Mouse (Mus musculus): ENCODE data around the gene Pdcd11.
A peak's percentile ranks its signal among the peaks of the same experiment; 100 is the strongest.
"Not testable (repeated sequence)": the region's sequence is repeated elsewhere in the genome, so short reads cannot be mapped to it uniquely, and the experiment has no call there.

Gene Pdcd11

GRCm38 (mm10) chr19:47122802-47123201, 32.2 kb downstream of the Pdcd11 start:
- peak in 1 of 2 experiments; percentile 12 for DNase-seq (ENCODE audit: low read depth in 2 of 2, low spot score in 2 of 2)

GRCm38 (mm10) chr19:47128164-47128563, 37.6 kb downstream of the Pdcd11 start:
- no peak for DNase-seq (ENCODE audit: low read depth in 2 of 2, low spot score in 2 of 2)

DNA sequence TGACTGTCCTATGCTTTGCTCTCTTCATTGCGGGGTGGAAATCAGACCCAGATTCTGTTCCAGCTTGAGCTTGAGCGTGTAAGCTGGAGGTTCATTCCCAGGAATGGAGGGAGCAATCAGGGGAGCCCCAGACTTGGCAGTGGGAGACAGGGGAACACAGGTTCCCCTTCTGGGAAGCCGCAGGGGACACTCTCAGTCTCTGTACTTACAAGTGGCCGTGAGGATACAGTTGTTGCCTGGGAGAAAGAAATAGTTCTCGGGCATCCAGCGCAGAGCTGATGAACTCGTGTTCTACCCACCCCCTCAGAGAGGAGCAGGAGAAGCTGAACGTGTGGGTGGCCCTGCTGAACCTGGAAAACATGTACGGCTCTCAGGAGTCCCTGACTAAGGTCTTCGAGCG, 38.3 kb downstream of the Pdcd11 start:
- no peak for DNase-seq (ENCODE audit: low read depth in 2 of 2, low spot score in 2 of 2)

DNA sequence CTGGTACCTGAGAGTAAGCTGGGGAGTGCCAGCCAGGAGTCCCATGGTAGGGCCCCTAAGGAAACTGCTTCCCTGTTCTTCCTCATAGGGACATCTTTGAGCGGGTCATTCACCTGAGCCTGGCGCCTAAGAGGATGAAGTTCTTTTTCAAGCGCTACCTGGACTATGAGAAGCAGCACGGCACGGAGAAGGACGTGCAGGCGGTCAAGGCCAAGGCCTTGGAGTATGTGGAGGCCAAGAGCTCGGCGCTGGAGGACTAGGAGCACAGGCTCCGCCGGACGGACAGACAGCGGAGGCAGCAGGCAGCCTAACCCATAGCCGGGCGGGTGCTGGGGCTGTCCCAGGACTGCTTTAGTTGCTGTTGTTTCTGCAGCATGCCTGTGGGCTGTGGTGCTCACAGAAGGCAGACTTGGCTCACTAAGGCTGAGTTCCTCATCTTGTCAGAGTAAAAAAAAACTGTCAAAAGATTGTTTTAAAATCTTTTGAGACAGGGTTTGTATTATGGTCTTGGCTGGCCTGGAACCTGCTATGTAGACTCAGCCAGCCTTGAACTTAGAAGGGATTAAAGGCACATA, 40.1 kb downstream of the Pdcd11 start:
- DNase-seq (ENCODE audit: low read depth in 2 of 2, low spot score in 2 of 2), result no peak

DNA sequence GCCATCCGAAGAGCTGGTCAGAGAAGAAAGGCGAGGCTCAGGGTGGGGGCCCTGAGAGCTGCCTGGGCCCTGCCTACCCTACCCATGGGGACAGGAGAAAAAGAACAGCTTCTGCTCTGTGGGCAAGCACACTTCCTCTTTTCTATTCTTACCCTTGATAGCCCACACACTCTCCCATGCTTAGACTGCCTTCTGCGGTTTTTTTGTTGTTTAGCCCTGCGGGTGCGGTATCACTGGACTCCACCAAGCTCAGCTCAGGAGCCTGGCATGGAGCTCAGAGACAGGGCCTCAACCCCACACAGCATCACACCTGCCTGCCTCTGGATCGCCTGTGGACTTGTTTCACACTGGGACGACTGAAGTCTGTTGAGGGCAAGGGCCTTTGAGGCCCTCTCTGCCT, 42.6 kb downstream of the Pdcd11 start:
- no peak for DNase-seq (ENCODE audit: low read depth in 2 of 2, low spot score in 2 of 2)

DNA sequence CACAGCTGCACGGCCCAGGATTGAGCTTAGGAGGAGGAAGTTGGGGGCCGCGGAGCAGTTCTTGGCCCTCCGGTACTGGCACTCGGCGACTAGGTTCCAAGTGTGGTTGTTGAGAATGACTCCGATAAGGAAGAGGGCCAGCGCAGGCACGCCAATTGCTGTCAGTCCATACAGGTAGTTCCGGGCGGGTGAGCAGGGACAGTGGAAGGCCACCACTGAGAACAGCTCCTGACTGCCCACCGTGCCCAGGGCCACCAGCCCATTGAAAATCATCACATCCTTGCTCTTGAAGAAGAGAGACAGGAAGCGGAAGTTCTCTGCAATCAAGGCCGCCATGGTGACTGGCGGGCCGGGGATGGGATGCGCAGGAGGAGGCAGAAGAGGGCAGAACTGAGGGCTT, 45.0 kb downstream of the Pdcd11 start:
- DNase-seq (ENCODE audit: low read depth in 2 of 2, low spot score in 2 of 2), result no peak

GRCm38 (mm10) chr19:47136170-47136569, 45.6 kb downstream of the Pdcd11 start:
- no peak for DNase-seq (ENCODE audit: low read depth in 2 of 2, low spot score in 2 of 2)

DNA sequence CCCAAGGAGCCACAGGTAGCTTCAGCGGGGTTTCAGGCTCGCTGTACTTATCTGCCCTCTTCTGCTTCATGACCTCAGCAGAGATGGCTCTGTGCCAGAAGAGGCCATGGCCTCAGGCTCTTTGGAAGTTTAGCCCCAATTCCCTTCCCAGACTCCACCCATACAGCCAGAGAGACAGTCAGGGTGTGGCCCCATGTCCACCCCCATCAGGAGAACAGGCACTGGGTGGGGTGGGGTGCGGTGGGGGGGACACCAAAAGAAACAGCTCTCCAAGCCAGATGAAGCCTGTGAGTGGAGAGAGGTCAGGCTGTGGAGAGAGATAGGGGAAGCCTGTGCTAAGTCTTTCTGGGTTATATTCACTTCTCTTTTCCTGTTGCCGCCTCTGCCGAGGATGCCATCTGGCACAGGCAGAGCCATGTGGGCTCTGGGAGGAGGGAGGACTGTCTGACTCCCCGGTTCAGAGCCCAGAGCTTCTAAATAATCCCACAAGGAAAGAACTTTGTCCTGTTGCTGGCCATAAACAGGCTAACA, 46.5 kb downstream of the Pdcd11 start:
- DNase-seq (ENCODE audit: low read depth in 2 of 2, low spot score in 2 of 2), result no peak

- DNase-seq (ENCODE audit: low read depth in 2 of 2, low spot score in 2 of 2), result peak; percentile 17 to 28
Observed at GRCm38 (mm10) chr19:47137771-47138421, 47.3 kb downstream of the Pdcd11 start, which contains the start of gene Calhm2. Gene Calhm2 (minus strand): TSS chr19:47138294.

DNA sequence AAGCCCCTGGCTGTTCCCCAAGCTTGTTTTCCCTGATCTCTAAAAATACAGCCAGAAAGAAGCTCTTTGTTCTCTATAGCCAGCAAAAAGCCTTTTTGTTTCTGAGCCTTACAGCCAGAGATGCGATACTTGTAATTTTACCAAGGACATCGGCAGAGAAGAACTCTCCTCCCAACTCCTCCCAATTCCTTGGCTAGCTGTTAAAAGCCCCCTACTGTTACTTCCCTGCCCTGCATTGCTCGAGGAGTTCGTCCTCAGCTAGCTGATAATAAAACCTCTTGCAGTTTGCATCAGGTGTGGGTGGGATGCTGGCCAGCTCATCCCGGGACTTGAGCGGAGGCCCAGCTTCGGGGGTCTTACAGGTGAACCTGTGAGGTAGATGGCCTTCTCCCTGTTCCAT, 49.0 kb downstream of the Pdcd11 start:
- not testable (repeated sequence) for DNase-seq (ENCODE audit: low read depth in 2 of 2, low spot score in 2 of 2)

GRCm38 (mm10) chr19:47142438-47142837, 51.9 kb downstream of the Pdcd11 start:
- no peak for DNase-seq (ENCODE audit: low read depth in 2 of 2, low spot score in 2 of 2)

- DNase-seq (ENCODE audit: low read depth in 2 of 2, low spot score in 2 of 2), result no peak
Observed at GRCm38 (mm10) chr19:47144154-47144553, 53.6 kb downstream of the Pdcd11 start, which contains the start of gene Calhm1. Gene Calhm1 (minus strand): TSS chr19:47144254.

DNA sequence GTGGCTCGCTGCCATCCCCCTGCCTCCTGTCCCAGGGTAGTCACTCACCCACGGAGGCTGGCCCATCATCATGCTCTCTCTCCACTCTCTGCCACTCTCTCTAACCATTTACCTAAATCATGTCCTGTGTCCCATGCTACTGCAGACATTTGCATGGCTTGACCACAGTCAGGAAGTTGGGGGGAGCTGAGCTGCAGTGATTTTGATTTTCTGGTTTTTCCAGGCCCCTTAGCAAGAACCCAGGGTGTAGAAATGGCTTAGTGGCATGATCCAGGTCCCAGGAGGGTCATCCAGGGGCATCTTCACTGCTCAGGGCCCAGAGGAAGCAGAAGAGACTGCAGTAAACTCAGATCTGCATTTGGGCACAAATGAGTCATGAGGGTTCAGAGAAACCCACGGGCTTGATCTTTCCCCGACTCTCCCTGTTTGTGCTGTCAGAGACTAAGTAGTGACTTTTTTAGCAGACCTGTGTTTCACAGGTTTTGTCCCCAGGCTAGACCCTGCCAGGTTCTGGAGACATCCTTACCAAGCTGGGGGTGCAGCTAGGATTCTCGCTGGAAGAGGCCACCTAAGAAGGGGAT, 57.8 kb downstream of the Pdcd11 start:
- no peak for DNase-seq (ENCODE audit: low read depth in 2 of 2, low spot score in 2 of 2)

DNA sequence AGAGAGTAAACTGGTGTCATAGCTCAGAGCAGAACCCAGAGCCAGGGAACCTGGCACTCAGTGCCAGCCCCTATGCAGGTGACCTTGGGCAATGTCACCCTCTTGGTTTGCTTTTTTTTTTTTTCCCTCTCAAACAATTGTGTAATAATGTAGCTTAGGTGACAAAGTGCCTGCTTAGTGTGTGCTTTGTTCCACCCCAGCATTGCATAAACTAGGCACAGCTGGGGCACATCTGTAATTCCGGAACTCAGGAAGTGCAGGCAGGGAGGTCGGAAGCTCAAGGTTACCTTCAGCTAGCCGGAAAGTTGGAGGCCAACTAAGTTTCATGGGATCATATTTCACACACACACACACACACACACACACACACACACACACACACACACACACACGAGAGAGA, 59.3 kb downstream of the Pdcd11 start:
- DNase-seq (ENCODE audit: low read depth in 2 of 2, low spot score in 2 of 2), result no peak

DNA sequence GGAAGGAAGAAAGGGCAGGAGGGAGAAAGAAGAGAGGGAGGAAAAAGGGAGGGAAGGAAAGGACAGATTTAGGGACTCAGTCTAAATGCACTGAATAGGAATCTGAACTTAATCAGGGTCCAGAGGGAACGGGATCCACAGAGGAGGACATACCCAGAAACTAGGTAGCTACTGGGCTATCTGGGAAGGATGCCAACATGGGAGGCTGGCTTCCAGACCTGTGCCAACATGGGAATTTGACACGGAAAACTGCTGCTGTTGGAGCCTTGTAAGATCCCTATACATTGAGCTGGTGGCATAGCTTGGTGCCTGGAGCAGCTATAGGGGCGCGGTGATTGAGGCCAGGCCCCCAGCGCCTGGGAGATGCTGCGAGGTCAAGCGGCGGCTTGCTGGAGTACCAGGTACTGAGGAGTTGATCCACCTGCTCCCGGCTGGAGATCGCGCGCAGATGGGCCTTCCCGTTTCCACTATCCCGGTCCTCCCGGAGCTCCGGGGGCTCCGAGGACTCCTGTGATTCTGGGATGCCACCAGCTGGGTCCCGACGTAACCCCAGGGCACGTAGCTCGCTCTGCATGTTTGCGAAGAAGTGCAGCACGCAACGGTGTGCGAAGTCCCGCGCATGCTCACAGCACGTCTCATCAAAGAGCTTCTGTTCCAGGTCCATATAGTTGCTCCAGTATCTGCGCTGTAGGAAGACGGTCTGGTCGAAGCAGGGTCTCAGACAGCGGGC, 60.9 kb downstream of the Pdcd11 start:
- DNase-seq (ENCODE audit: low read depth in 2 of 2, low spot score in 2 of 2), result no peak

- DNase-seq (ENCODE audit: low read depth in 2 of 2, low spot score in 2 of 2), result no peak
Observed at GRCm38 (mm10) chr19:47152062-47152369, 61.4 kb downstream of the Pdcd11 start.

- DNase-seq (ENCODE audit: low read depth in 2 of 2, low spot score in 2 of 2), result no peak
Observed at GRCm38 (mm10) chr19:47153767-47154166, 63.2 kb downstream of the Pdcd11 start.

GRCm38 (mm10) chr19:47157664-47158063, 67.1 kb downstream of the Pdcd11 start, which contains the start of gene Calhm3:
Gene Calhm3 (minus strand): TSS chr19:47157764.
- DNase-seq (ENCODE audit: low read depth in 2 of 2, low spot score in 2 of 2), result no peak

DNA sequence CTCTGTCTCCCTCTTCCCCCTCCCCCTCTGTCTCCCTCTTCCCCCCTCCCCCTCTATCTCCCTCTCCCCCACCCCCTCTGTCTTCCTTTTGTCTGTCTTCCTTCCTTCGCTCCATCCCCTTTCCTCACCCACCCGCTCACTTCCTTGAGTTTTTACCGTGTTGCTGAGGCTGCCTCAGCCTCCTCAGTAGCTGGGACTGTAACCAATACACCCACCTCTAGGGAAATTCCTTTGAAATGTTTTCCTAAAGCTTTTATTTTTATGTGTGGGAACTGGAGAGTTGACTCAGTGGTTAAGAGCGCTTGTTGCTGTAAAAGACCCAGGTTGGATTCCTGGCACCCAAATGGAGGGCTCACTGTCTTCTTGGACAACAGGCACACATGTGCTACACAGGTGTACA, 71.1 kb downstream of the Pdcd11 start:
- no peak for DNase-seq (ENCODE audit: low read depth in 2 of 2, low spot score in 2 of 2)

DNA sequence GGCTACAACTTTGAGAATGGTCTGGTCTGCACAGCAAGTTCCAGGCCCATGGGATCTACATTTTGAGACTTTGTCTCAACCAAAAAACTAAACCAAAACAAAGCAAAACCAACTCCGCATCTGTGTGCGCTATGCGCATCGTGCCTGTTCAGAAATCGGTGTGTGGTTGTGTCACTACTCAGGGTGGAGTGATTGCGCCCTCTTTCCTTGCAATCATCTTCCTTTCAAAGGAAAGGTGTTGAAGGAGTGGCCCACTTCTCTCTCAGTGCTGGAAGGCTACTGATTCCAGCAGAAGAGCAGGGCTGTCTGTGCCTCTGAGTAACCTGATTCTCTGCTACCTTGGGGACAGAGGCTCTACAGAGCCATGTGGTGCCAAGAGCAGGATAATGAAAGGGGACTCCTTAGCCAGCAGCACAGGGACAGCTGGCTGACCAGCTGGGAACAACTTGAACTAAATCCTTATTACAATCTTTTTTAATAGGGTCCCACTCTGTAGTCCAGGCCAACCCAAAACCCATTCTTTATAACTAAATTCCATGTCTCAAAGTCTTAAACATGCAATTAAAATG, 72.7 kb downstream of the Pdcd11 start:
- DNase-seq (ENCODE audit: low read depth in 2 of 2, low spot score in 2 of 2), result no peak

GRCm38 (mm10) chr19:47166758-47167157, 76.2 kb downstream of the Pdcd11 start:
- no peak for DNase-seq (ENCODE audit: low read depth in 2 of 2, low spot score in 2 of 2)
